Mouse (Mus musculus): ENCODE measurements around the gene Myo5c. TPM values are rescaled to one million over a fixed set of nuclear protein-coding genes. Genes with fewer than 3 reads are reported as not detected.

The Myo5c gene
- total and polyA plus RNA-seq, 3 experiments: 3.8 to 5.2 (median 4.4) TPM

- Histone ChIP-seq H3K4me2 (ENCODE audit: insufficient read depth, low read depth, poor library complexity, severe bottlenecking) (no peak overlapping the region), H3K36me3 (replicated peaks in 1 of 2; ENCODE audit: control insufficient read depth in 1 of 2, insufficient read depth in 1 of 2, low read length in 1 of 2) (peaks cover 0 to 10% of the 10 kb centered on the region in 2 experiments), H3K79me2 (replicated peaks; ENCODE audit: control insufficient read depth, extremely low read depth, insufficient read depth, poor library complexity, severe bottlenecking) (no peaks in the 10 kb centered on the region), H3K27ac (ENCODE audit: insufficient read depth, low read depth) (no peak overlapping the region), H3K4me1 (ENCODE audit: control insufficient read depth in 1 of 2, insufficient read depth in 2 of 2) (peaks cover 3 to 6% of the 10 kb centered on the region in 2 experiments; a peak in 2 of 4 replicates), H3K9me3 (replicated peaks; ENCODE audit: low read length) (peaks cover 3% of the 10 kb centered on the region), H3K9ac (ENCODE audit: insufficient read depth, low read depth) (no peak overlapping the region), H3K4me3 (replicated peaks in 1 of 3; ENCODE audit: low read depth in 2 of 3, low read length in 2 of 3, poor library complexity in 1 of 3) (no peak overlapping the region), H3K27me3 (replicated peaks) (no peaks in the 10 kb centered on the region)
- dilution Hi-C loops (cut with MboI; ENCODE audit: extremely low pct_ligation_motif_present, extremely low pct_unique_long_range_greater_than_20kb, low sequenced_read_pairs) (no loop called here), in situ Hi-C loops (cut with MboI; ENCODE audit: low pct_ligation_motif_present, low pct_unique_long_range_greater_than_20kb, low sequenced_read_pairs) (no loop called here)
- DNase-seq (ENCODE audit: extremely low read depth): no peak
- no peak for TF ChIP-seq GABPA (IDR thresholded peaks at IDR 0.05; ENCODE audit: insufficient replicate concordance, low read depth, low read length)
- TF ChIP-seq TCF12 (IDR thresholded peaks at IDR 0.05; ENCODE audit: low read depth, low read length): no peak
- no peak for TF ChIP-seq BHLHE40 (IDR thresholded peaks at IDR 0.05; ENCODE audit: low read depth, low read length)
- TF ChIP-seq HCFC1 (IDR thresholded peaks at IDR 0.05; ENCODE audit: low read depth, low read length): no peak
- no peak for TF ChIP-seq ZNF384 (IDR thresholded peaks at IDR 0.05; ENCODE audit: low read depth, low read length)
- TF ChIP-seq RAD21 (IDR thresholded peaks at IDR 0.05; ENCODE audit: low read depth, low read length): no peak
- no peak for TF ChIP-seq IRF4 (IDR thresholded peaks at IDR 0.05; ENCODE audit: low read depth, low read length)
These were observed 29.6 kb downstream of the Myo5c start for GRCm38 (mm10) chr9:75261332-75261872.

- Histone ChIP-seq H3K27ac (ENCODE audit: insufficient read depth, low read depth) (no peak overlapping the region), H3K4me1 (ENCODE audit: control insufficient read depth in 1 of 2, insufficient read depth in 2 of 2) (peaks cover 3 to 12% of the 10 kb centered on the region in 2 experiments; a peak in 3 of 4 replicates), H3K9ac (ENCODE audit: insufficient read depth, low read depth) (no peak overlapping the region), H3K9me3 (replicated peaks; ENCODE audit: low read length) (peaks cover 3% of the 10 kb centered on the region), H3K79me2 (replicated peaks; ENCODE audit: control insufficient read depth, extremely low read depth, insufficient read depth, poor library complexity, severe bottlenecking) (no peaks in the 10 kb centered on the region), H3K4me2 (ENCODE audit: insufficient read depth, low read depth, poor library complexity, severe bottlenecking) (no peak overlapping the region), H3K36me3 (replicated peaks in 1 of 2; ENCODE audit: control insufficient read depth in 1 of 2, insufficient read depth in 1 of 2, low read length in 1 of 2) (peaks cover 0 to 12% of the 10 kb centered on the region in 2 experiments), H3K27me3 (replicated peaks) (no peaks in the 10 kb centered on the region), H3K4me3 (replicated peaks in 1 of 3; ENCODE audit: low read depth in 2 of 3, low read length in 2 of 3, poor library complexity in 1 of 3) (no peak overlapping the region)
- dilution Hi-C loops (cut with MboI; ENCODE audit: extremely low pct_ligation_motif_present, extremely low pct_unique_long_range_greater_than_20kb, low sequenced_read_pairs): no loop called here
- TF ChIP-seq IRF4 (IDR thresholded peaks at IDR 0.05; ENCODE audit: low read depth, low read length) (no peak), JUND (conservative IDR thresholded peaks at IDR 0.05; ENCODE audit: low read depth, low read length) (no peak), JUN (IDR thresholded peaks at IDR 0.05; ENCODE audit: insufficient read depth, low read depth, low read length) (no peak), GABPA (IDR thresholded peaks at IDR 0.05; ENCODE audit: insufficient replicate concordance, low read depth, low read length) (no peak), MAFK (IDR thresholded peaks at IDR 0.05; ENCODE audit: insufficient replicate concordance, low read length) (no peak), SMC3 (IDR thresholded peaks at IDR 0.05; ENCODE audit: low read depth, low read length) (peak; percentile 9; the same call in 1 of the 2 replicates), NELFE (IDR thresholded peaks at IDR 0.05; ENCODE audit: low read depth, low read length) (no peak), RCOR1 (conservative IDR thresholded peaks at IDR 0.05; ENCODE audit: low read depth, low read length) (no peak), CTCF (conservative IDR thresholded peaks at IDR 0.05 in 1 of 2, IDR thresholded peaks at IDR 0.05 in 1 of 2; ENCODE audit: low read depth in 2 of 2, low read length in 2 of 2) (peak in 1 of 2 experiments; percentile 39; a peak in 2 of 4 replicates), MAX (IDR thresholded peaks at IDR 0.05; ENCODE audit: low read length) (no peak), SIN3A (IDR thresholded peaks at IDR 0.05; ENCODE audit: low read length) (no peak), ZNF384 (IDR thresholded peaks at IDR 0.05; ENCODE audit: low read depth, low read length) (peak; percentile 47; the same call in 1 of the 2 replicates), ELF1 (IDR thresholded peaks at IDR 0.05; ENCODE audit: low read depth, low read length) (no peak), ZC3H11A (IDR thresholded peaks at IDR 0.05; ENCODE audit: low read depth, low read length) (no peak), ZKSCAN1 (IDR thresholded peaks at IDR 0.05; ENCODE audit: borderline replicate concordance, low read depth, low read length) (no peak), HCFC1 (IDR thresholded peaks at IDR 0.05; ENCODE audit: low read depth, low read length) (no peak), CHD1 (IDR thresholded peaks at IDR 0.05; ENCODE audit: low read depth, low read length) (no peak), ZMIZ1 (IDR thresholded peaks at IDR 0.05; ENCODE audit: low read depth, low read length) (no peak), E2F4 (IDR thresholded peaks at IDR 0.05; ENCODE audit: insufficient replicate concordance, low read depth, low read length) (no peak), BHLHE40 (IDR thresholded peaks at IDR 0.05; ENCODE audit: low read depth, low read length) (no peak), RAD21 (IDR thresholded peaks at IDR 0.05; ENCODE audit: low read depth, low read length) (peak; percentile 37), USF1 (IDR thresholded peaks at IDR 0.05; ENCODE audit: low read depth, low read length) (no peak), USF2 (conservative IDR thresholded peaks at IDR 0.05; ENCODE audit: low read depth, low read length) (no peak), UBTF (IDR thresholded peaks at IDR 0.05; ENCODE audit: low read depth, low read length) (no peak), PAX5 (IDR thresholded peaks at IDR 0.05; ENCODE audit: low read length) (no peak), MAZ (IDR thresholded peaks at IDR 0.05; ENCODE audit: low read depth, low read length) (no peak), MXI1 (IDR thresholded peaks at IDR 0.05; ENCODE audit: low read depth, low read length) (no peak), EP300 (IDR thresholded peaks at IDR 0.05; ENCODE audit: low read length) (no peak), CHD2 (IDR thresholded peaks at IDR 0.05; ENCODE audit: low read length) (no peak)
- in situ Hi-C loops (cut with MboI; ENCODE audit: low pct_ligation_motif_present, low pct_unique_long_range_greater_than_20kb, low sequenced_read_pairs): no loop called here
- no peak for DNase-seq (ENCODE audit: extremely low read depth)
These were observed 30.5 kb downstream of the Myo5c start for GRCm38 (mm10) chr9:75262235-75262826.

Measured in CH12.LX (cell line).